Mouse (Mus musculus) thymus, adult 2 months (tissue): ENCODE data around the gene Lzts2. TPM values are rescaled to one million over a fixed set of nuclear protein-coding genes. Genes with fewer than 3 reads are reported as not detected.

Source experiments
- DNase-seq: peaks from one replicate; pipeline ENCODE4 v3.0.0; 2021
- H3K27ac ChIP-seq: fragments of 200-500 bp; 2 replicates; pipeline ENCODE4 v1.5.1; 2012; ENCODE audit warnings: low read length, control low read depth; ENCODE audit not compliant: control insufficient read depth, insufficient read depth
- H3K27me3 ChIP-seq: fragments of 200-500 bp; 2 replicates; pipeline ENCODE4 v1.6.1; 2012; ENCODE audit warnings: mild to moderate bottlenecking, low read length, moderate library complexity, mixed read lengths; ENCODE audit not compliant: control insufficient read depth, insufficient read depth
- H3K36me3 ChIP-seq: fragments of 200-500 bp; 2 replicates; pipeline ENCODE4 v1.6.1; 2012; ENCODE audit warnings: mild to moderate bottlenecking, low read length, moderate library complexity; ENCODE audit not compliant: control insufficient read depth, insufficient read depth
- H3K4me1 ChIP-seq: fragments of 200-500 bp; replicated peaks from 2 replicates; pipeline ENCODE4 v1.6.1; 2012; ENCODE audit warnings: low read length; ENCODE audit not compliant: control insufficient read depth, insufficient read depth
- H3K4me3 ChIP-seq: fragments of 200-500 bp; 2 replicates; pipeline ENCODE4 v1.5.1; 2012; ENCODE audit warnings: mild to moderate bottlenecking, low read length, control low read depth, moderate library complexity; ENCODE audit not compliant: control insufficient read depth, insufficient read depth
- CTCF ChIP-seq: fragments of 200-500 bp; IDR thresholded peaks from 2 replicates; pipeline ENCODE4 v1.5.1; 2012; ENCODE audit warnings: mild to moderate bottlenecking, control low read depth, low read length, moderate library complexity, borderline replicate concordance; ENCODE audit not compliant: control insufficient read depth, poor library complexity, insufficient read depth; ENCODE audit errors: extremely low read depth
- POLR2A ChIP-seq: fragments of 200-500 bp; IDR thresholded peaks from 2 replicates; pipeline ENCODE4 v1.6.1; 2012; ENCODE audit warnings: mild to moderate bottlenecking, low read length, control low read depth, moderate library complexity; ENCODE audit not compliant: control insufficient read depth, poor library complexity, insufficient read depth; ENCODE audit errors: extremely low read depth
- WGBS: fragments of 180-500 bp; shearing (Covaris S2); methylation state at CpG from one replicate; pipeline ENCODE4 v1.1.7; 2018; 5-methylcytosine and 5-hydroxymethylcytosine counted together
- polyA plus RNA-seq: library from polyadenylated mRNA; depleted of rRNA; stranded (reverse); fragments of >200 nt; gene quantifications from 2 replicates; pipeline ENCODE4 v1.2.3, GENCODE M21; 2012

Lzts2 gene
- polyA plus RNA-seq, 1 experiment = 41.2 TPM

DNA sequence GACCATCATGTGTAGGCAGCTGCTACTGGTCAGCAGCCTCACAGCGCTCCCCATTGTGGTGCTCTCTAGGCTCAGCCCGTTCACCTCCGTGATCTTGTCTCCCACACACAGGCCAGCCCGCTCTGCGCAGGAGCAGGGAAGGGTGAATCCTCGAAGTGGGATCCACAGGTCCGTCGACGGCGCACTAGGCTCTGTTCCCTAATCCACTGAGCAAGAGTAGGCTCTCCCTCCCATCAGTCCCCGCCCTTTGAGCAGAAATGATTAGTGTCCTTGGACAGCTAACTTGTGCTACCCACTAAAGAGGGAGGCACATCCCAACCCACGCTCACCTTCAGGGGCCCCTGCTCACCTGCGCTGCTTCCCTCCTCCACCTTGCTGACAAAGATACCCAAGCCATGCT lies 26.0 kb downstream of the Lzts2 start:
- 76% methylated on average over 13 of the region's 13 CpGs for WGBS
- no peaks in the 10 kb centered on the region for H3K4me1 ChIP-seq

DNA sequence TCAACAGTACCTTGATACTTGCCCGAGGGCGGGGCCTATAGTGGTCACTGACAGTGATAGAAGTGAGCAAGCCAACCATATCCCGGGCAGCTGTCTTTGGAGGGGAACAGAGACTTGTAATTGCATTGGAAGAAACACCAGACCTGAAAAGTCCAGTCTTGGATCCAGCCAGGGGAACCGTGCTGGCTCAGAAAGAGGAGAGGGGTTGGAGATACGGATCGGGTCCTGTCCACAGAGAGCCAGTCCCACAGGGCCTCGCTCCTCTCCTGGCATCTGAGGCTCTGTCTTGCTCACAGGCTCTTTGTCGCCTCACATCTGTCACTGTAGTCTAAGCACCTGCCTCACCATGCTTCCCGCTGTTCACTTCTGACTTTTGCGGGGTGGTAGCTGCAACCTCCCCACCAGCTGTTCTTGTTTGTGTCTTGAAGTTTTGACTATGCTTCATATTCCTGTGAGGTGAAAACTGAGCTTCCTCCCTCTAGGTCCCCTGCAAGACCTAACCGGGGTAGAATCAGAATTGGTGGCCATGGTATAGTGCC lies 30.2 kb downstream of the Lzts2 start:
- Histone ChIP-seq H3K4me3 (no peak overlapping the region), H3K27ac (no peak overlapping the region), H3K27me3 (no peaks in the 10 kb centered on the region; the same call in 1 of the 2 replicates), H3K36me3 (no peaks in the 10 kb centered on the region), H3K4me1 (peaks cover 21% of the 10 kb centered on the region)
- TF ChIP-seq CTCF (no peak), POLR2A (no peak)
- 72% methylated on average over 11 of the region's 11 CpGs for WGBS
- DNase-seq = no peak

More for the DNA sequence above, 26.0 kb downstream of the Lzts2 start:
- Histone ChIP-seq H3K27ac (no peak overlapping the region), H3K4me3 (no peak overlapping the region), H3K27me3 (no peaks in the 10 kb centered on the region; the same call in 1 of the 2 replicates), H3K36me3 (no peaks in the 10 kb centered on the region)
- no peak for DNase-seq
- TF ChIP-seq POLR2A (no peak), CTCF (no peak)

DNA sequence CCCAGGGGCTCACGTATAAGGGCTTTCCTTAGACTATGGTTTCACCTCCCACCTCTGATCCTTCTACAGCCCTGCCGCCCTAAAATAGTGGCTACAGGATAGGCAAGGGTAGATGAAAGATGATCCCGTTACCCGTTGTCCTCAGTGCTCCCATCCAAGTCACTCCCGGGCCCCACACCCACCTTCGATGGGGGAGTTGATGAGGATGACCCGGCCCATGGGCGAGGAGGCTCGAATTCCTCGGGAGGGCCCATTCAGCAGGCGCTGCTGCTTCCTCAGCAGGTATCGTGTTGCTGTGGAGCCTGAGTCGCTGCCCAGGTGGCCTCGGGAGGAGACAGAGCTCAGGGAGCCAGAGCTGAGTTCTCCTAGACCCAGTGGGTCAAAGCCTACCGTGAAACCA lies 31.0 kb downstream of the Lzts2 start:
- peaks cover 21% of the 10 kb centered on the region for H3K4me1 ChIP-seq
- 76% methylated on average over 15 of the region's 15 CpGs for WGBS
- DNase-seq = no peak
- no peak overlapping the region for H3K4me3 ChIP-seq
- no peaks in the 10 kb centered on the region; the same call in 1 of the 2 replicates for H3K36me3 ChIP-seq
- H3K27ac ChIP-seq = no peak overlapping the region
- no peak for TF ChIP-seq CTCF
- no peaks in the 10 kb centered on the region; the same call in 1 of the 2 replicates for H3K27me3 ChIP-seq

DNA sequence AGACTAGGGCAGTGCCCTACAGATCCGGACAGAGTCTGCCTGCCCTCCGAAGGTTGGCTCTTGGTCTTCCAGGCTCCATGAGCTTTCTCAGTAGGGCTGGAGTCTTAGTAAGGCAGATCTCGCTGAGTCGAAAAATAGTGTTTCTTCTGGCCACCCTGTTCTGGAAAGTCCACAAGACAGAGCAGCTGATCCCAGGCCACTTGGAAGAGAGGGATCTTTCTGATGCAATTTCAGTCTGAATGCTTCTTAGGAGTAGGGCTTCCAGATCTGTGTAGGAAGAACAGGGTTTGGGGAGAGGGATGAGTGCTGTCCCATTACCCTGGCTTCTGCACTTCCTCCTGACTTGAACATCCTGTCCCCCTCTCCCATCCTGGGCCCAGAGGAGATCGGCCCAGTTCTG lies 31.4 kb downstream of the Lzts2 start, which contains the start of gene Pdzd7:
Pdzd7 (minus strand) TSS at position 67 of the 400 bp plus-strand sequence.
- H3K4me3 ChIP-seq = peak within 1 kb of the TSS; percentile 76
- TF ChIP-seq CTCF = no peak
- TF ChIP-seq POLR2A = no peak
- WGBS = 80% methylated on average over 5 of the region's 5 CpGs
- no peaks in the 10 kb centered on the region; the same call in 1 of the 2 replicates for H3K27me3 ChIP-seq
- DNase-seq = no peak
- peaks cover 21% of the 10 kb centered on the region for H3K4me1 ChIP-seq
- no peak within 1 kb of the TSS for H3K27ac ChIP-seq
- H3K36me3 ChIP-seq = no peaks in the 10 kb centered on the region; the same call in 1 of the 2 replicates

DNA sequence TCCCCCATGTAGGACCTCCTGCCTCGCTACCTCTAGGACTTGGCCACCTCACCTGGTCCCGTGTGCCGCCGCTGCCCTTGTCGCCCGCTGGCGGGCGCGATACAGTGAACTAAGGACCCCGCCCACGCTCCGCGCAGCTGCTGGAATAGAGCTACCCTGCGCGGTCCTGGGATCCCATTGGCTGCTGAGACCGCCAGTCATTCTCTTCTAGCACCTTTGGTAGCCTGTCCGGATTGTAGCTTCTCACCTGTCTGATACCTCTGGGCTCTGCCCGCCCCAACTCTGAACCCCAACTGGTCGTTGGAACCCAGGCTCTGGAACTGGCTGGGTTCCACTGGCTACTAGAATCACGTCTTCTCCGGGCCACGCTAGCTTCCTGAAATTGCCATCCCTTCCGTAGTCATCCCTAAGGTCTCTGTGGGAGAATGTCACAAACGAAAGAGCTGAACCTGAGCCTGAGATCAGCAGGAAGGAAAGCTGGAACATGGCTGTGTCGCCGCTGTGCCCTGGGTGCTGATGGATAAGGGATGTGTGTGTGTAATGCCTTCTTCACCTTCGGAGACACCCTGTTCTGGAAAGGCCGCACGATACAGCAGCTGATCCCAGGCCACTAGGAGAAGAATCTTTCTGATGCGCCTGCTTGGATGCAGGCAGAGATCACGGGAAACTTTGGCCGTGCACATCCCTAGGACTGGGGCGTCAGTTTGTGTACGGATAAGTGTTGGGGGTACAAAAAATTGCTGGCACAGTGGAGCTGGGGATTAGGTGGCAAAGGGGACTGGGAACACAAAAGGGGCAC lies 32.5 kb downstream of the Lzts2 start:
- H3K36me3 ChIP-seq = no peaks in the 10 kb centered on the region; the same call in 1 of the 2 replicates
- H3K4me3 ChIP-seq = peak overlapping the region; percentile 76
- 3% methylated on average over 34 of the region's 34 CpGs for WGBS
- no peaks in the 10 kb centered on the region; the same call in 1 of the 2 replicates for H3K27me3 ChIP-seq
- H3K27ac ChIP-seq = 0 out of 2 replicates have a peak overlapping the region, but pooled peaks have one; percentile 0
- TF ChIP-seq CTCF = no peak; the same call in 1 of the 2 replicates
- H3K4me1 ChIP-seq = peaks cover 21% of the 10 kb centered on the region
- peak; percentile 82 for DNase-seq

DNA sequence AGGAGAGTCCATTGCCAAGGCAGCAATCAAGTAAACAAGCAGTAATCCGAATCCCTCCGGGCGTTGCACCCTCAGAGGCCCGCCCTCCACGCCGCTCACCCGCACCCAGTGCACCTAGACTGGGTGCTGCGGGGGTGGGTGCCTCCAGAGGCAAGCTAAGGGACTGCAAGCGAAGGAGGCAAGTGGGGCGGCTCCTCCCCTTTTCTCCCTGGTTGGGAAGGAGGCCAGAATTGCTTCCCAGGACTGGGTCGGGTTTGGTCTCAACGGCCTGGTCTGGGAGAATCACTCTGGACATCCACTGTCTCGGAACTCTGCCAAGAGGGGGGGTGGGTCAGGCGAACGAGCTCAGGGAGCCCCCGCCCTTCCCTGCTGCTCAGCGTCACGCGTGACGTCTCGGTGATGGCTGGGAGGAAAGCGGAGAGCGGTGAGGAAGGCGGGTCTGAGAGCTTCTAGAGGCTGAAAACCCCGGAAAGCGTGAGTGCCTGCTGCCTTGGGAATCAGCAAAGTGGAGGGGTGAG lies 33.3 kb downstream of the Lzts2 start, which contains the start of gene Sfxn3:
Sfxn3 (plus strand) TSS at position 87 of the 518 bp plus-strand sequence.
- no peaks in the 10 kb centered on the region; the same call in 1 of the 2 replicates for H3K36me3 ChIP-seq
- peak within 1 kb of the TSS; percentile 76 for H3K4me3 ChIP-seq
- peak; percentile 89 for DNase-seq
- 0% methylated on average over 26 of the region's 26 CpGs for WGBS
- TF ChIP-seq POLR2A = peak; percentile 80; the same call in 1 of the 2 replicates
- peak; percentile 85 for TF ChIP-seq CTCF
- no peaks in the 10 kb centered on the region; the same call in 1 of the 2 replicates for H3K27me3 ChIP-seq
- peak within 1 kb of the TSS; percentile 88 for H3K27ac ChIP-seq
- peaks cover 21% of the 10 kb centered on the region for H3K4me1 ChIP-seq

DNA sequence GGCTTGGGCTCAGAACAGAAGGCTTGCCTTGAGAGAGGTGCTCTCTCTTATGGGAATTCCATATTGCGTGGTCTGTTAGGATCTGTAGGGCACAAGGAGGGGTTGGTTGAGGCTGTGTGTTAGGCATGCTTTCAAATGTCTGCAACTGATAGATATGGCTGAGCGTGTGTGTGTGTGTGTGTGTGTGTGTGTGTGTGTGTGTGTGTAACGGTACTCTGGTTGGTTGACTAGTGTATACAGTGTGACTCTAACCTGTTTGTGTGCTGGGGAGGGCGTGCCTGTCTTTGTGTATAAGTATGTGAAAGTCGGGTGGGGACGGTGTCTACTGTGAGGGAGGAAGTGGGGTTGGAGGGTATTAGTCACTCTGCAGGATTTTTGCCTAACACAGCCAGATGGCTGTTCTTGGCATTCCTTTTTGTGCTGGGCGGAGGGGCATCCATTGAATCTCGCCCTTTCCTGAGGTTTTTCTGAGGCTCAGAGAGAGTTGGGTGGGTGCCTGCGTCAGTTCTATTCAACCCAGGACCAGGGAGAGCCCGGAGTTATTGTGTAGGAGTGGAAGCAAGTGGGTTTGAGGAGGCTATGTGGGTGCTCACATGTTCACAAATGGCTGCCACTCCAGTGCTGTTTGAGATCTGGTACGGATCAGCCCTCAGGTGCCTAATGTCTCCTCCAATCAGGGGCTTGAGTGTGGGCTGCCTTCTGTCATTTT lies 33.9 kb downstream of the Lzts2 start:
- DNase-seq = peak; percentile 59
- 7% methylated on average over 11 of the region's 11 CpGs for WGBS

More for the DNA sequence above, 33.9 kb downstream of the Lzts2 start:
- H3K27me3 ChIP-seq = no peaks in the 10 kb centered on the region; the same call in 1 of the 2 replicates
- no peak for TF ChIP-seq POLR2A
- TF ChIP-seq CTCF = no peak
- H3K36me3 ChIP-seq = peaks cover 6% of the 10 kb centered on the region; the same call in 1 of the 2 replicates
- H3K27ac ChIP-seq = peak overlapping the region; percentile 88
- peak overlapping the region; percentile 76 for H3K4me3 ChIP-seq
- H3K4me1 ChIP-seq = peaks cover 21% of the 10 kb centered on the region
